Mouse (Mus musculus) forebrain, embryonic 14.5 days (tissue): ENCODE data around the gene 1810062G17Rik. TPM values are rescaled to one million over a fixed set of nuclear protein-coding genes. Genes with fewer than 3 reads are reported as not detected.

ENCODE experiments used
- ATAC-seq: fragments of 200-750 bp; cut with Nextera tagmentation; 2 replicates; pipeline ENCODE4 v1.8.0; 2017; ENCODE audit warnings: mild to moderate bottlenecking, moderate library complexity
- DNase-seq: peaks from one replicate; pipeline ENCODE4 v3.0.0-alpha.2; 2015; ENCODE audit warnings: low spot score
- H3K27ac ChIP-seq: fragments of 300-500 bp; sonication (generic); 2 replicates; pipeline ENCODE4 v1.5.1; 2014; ENCODE audit warnings: low read depth, mild to moderate bottlenecking, control low read depth, low read length, moderate library complexity
- H3K27me3 ChIP-seq: fragments of 300-500 bp; sonication (generic); replicated peaks from 2 replicates; pipeline ENCODE4 v1.6.1; 2014; ENCODE audit warnings: low read length, control low read depth, mixed read lengths; ENCODE audit not compliant: control insufficient read depth, insufficient read depth
- H3K36me3 ChIP-seq: fragments of 300-500 bp; sonication (generic); 2 replicates; pipeline ENCODE4 v1.6.1; 2014; ENCODE audit warnings: low read length, control low read depth; ENCODE audit not compliant: control insufficient read depth, insufficient read depth
- H3K4me1 ChIP-seq: fragments of 300-500 bp; sonication (generic); 2 replicates; pipeline ENCODE4 v1.6.1; 2014; ENCODE audit warnings: antibody characterized with exemption, low read length, control low read depth; ENCODE audit not compliant: control insufficient read depth, insufficient read depth
- H3K4me2 ChIP-seq: fragments of 300-500 bp; sonication (generic); 2 replicates; pipeline ENCODE4 v1.6.1; 2014; ENCODE audit warnings: mild to moderate bottlenecking, control low read depth, low read length
- H3K4me3 ChIP-seq: fragments of 300-500 bp; sonication (generic); 2 replicates; pipeline ENCODE4 v1.5.1; 2014; ENCODE audit warnings: low read depth, low read length, control low read depth
- H3K9ac ChIP-seq: fragments of 300-500 bp; sonication (generic); 2 replicates; pipeline ENCODE4 v1.6.1; 2014; ENCODE audit warnings: mild to moderate bottlenecking, low read length, control low read depth, moderate library complexity
- H3K9me3 ChIP-seq: fragments of 300-500 bp; sonication (generic); replicated peaks from 2 replicates; pipeline ENCODE4 v1.6.1; 2016; ENCODE audit warnings: low read length, control low read depth, mixed read lengths; ENCODE audit not compliant: control insufficient read depth
- WGBS: fragments of 180-500 bp; shearing (Covaris S2); extraction: QIAGEN DNeasy Blood & Tissue Kit; methylation state at CpG from one replicate; pipeline ENCODE4 v1.1.7; 2014; 5-methylcytosine and 5-hydroxymethylcytosine counted together
- polyA plus RNA-seq: library from polyadenylated mRNA; unstranded; fragments of >200 nt; fragmentation: Nextera tagmentation; extraction: Ambion mirVana; gene quantifications from 2 replicates; pipeline ENCODE4 v1.2.1, GENCODE M21; 2014

The 1810062G17Rik gene
- polyA plus RNA-seq, 1 experiment from 2014 or later, result not detected

DNA sequence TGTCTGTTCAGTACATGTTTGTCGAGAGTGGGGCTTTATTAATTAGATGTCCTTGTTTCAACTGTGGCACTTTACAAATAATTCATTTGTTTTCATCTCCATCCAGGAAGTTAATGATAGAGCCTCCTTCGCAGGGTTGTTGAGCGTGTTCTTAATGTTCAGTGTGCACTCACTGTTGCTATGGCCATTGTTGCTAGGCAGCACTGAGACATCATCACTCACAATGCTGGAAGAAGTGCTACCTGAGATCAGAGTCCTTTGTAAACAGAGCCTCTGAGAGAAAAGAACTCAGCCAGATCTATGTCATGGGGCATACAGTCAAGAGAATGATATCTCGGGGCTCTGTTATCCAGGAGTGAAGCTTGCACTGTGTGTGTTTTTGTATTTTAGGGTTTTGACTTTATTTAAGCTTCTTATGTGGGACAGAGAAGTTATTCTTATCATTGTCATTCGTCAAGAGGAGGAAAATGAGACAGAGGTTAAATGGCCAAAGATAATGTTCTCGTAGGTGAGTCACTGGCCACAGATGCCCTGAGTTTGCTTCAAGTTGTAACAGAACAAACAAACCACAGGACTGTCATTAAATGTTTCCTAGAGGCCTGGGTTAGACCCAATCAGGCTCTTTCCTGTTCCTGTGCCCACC lies 18.0 kb downstream of the 1810062G17Rik start:
- ATAC-seq (peak; percentile 42; the same call in 1 of the 2 replicates), DNase-seq (peak; percentile 42)
- Histone ChIP-seq H3K27me3 (no peaks in the 10 kb centered on the region), H3K9me3 (no peaks in the 10 kb centered on the region), H3K4me1 (no peaks in the 10 kb centered on the region; the same call in 1 of the 2 replicates), H3K9ac (no peak overlapping the region), H3K27ac (no peak overlapping the region), H3K4me3 (no peak overlapping the region), H3K4me2 (no peak overlapping the region), H3K36me3 (no peaks in the 10 kb centered on the region)
- 70% methylated on average over 6 of the region's 6 CpGs for WGBS

DNA sequence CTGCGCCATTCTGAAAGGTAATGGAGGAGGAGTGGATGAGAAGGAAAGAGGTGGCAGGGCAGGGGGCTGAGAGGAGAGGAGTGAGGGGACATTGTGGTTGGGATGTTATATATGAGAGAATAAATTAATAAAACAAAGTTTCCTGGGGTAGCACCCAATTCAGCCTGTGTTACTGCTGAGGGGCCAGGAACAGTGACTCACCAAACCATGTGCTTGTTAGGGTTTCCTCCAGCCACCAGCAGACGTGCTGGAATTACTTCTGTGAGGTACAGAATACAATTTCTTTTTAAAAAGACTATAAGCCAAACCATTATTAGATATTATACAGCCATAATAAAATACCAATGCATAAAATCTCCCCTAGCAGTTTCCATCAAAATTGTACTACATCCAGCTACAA lies 18.9 kb downstream of the 1810062G17Rik start:
- no peaks in the 10 kb centered on the region for H3K27me3 ChIP-seq
- no peak overlapping the region for H3K27ac ChIP-seq
- H3K9me3 ChIP-seq, result no peaks in the 10 kb centered on the region
- H3K4me2 ChIP-seq, result no peak overlapping the region
- no peaks in the 10 kb centered on the region for H3K36me3 ChIP-seq
- H3K4me1 ChIP-seq, result no peaks in the 10 kb centered on the region; the same call in 1 of the 2 replicates
- H3K4me3 ChIP-seq, result no peak overlapping the region
- WGBS, result 87% methylated on average over 2 of the region's 2 CpGs
- no peak for DNase-seq
- ATAC-seq, result no peak
- H3K9ac ChIP-seq, result no peak overlapping the region

DNA sequence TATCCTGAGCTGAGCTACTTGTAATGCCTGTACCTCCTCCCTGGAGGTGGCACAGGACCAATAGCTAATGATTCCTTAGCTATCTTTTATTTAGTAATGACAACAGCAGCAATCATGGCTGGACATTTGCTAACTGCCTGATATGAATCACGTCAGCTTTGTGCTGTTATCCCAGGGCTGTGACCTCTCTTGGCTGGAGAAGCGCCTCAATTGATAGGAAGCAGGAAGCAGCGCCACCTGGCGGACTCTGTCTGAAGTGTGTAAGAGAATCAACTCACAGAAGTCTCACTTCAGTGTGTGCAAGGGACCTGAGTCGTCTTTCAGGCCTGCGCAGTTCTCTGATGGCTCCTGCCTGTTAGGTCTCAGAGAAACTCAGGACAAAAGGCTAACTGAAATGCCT lies 19.7 kb downstream of the 1810062G17Rik start:
- no peaks in the 10 kb centered on the region for H3K36me3 ChIP-seq
- ATAC-seq (peak; percentile 83), DNase-seq (peak; percentile 88)
- H3K4me3 ChIP-seq, result no peak overlapping the region
- no peak overlapping the region for H3K27ac ChIP-seq
- H3K9me3 ChIP-seq, result no peaks in the 10 kb centered on the region
- H3K4me2 ChIP-seq, result no peak overlapping the region
- WGBS, result 7% methylated on average over 6 of the region's 6 CpGs
- no peak overlapping the region for H3K9ac ChIP-seq
- H3K27me3 ChIP-seq, result no peaks in the 10 kb centered on the region
- no peaks in the 10 kb centered on the region; the same call in 1 of the 2 replicates for H3K4me1 ChIP-seq

DNA sequence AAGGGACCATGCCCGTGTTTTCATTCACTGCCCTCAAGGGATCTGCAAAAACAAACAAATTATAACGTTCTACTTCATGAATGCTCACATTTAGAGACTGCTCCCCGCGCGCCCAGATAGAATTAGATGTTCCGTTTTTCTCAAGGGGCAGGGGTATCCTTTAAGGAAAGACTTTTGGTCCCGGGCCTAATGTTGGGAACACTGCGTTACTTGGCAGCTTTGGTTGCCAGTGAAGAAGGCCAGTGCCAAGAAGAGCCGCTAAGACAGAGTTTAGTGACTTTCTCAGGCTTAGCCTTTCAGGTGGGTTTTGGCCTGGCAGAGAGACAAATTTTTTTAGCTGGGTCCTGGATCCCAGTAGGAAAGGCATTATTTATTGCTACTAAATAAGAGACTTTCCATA lies 20.5 kb downstream of the 1810062G17Rik start:
- Histone ChIP-seq H3K9me3 (no peaks in the 10 kb centered on the region), H3K27ac (no peak overlapping the region), H3K4me1 (no peaks in the 10 kb centered on the region; the same call in 1 of the 2 replicates), H3K4me3 (no peak overlapping the region), H3K36me3 (no peaks in the 10 kb centered on the region), H3K9ac (no peak overlapping the region), H3K4me2 (no peak overlapping the region), H3K27me3 (no peaks in the 10 kb centered on the region)
- DNase-seq (no peak), ATAC-seq (no peak)
- WGBS, result 88% methylated on average over 9 of the region's 9 CpGs

DNA sequence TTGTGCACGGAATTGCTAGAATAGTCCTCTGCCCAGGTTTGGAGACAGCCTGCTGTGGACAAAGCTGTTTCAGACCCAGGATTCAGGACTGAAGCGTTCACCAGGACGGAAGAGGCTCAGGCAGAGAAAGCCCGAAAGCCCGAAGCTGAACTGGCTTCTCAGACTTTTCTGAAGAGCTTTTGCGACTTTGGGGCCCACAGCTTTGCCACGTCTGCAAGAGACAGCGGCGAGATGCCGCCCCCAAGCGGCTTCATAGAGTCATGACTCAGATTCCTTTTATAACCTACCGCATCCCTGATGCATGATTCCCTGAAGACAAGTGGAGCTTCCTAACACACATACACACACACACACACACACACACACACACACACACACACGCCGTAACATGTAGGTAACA lies 21.0 kb downstream of the 1810062G17Rik start:
- no peaks in the 10 kb centered on the region for H3K27me3 ChIP-seq
- DNase-seq, result peak; percentile 86
- no peaks in the 10 kb centered on the region; the same call in 1 of the 2 replicates for H3K4me1 ChIP-seq
- H3K4me3 ChIP-seq, result no peak overlapping the region
- no peak overlapping the region for H3K27ac ChIP-seq
- no peaks in the 10 kb centered on the region for H3K9me3 ChIP-seq
- peak; percentile 55 for ATAC-seq
- H3K9ac ChIP-seq, result no peak overlapping the region
- no peak overlapping the region for H3K4me2 ChIP-seq
- WGBS, result 13% methylated on average over 14 of the region's 14 CpGs
- no peaks in the 10 kb centered on the region for H3K36me3 ChIP-seq

DNA sequence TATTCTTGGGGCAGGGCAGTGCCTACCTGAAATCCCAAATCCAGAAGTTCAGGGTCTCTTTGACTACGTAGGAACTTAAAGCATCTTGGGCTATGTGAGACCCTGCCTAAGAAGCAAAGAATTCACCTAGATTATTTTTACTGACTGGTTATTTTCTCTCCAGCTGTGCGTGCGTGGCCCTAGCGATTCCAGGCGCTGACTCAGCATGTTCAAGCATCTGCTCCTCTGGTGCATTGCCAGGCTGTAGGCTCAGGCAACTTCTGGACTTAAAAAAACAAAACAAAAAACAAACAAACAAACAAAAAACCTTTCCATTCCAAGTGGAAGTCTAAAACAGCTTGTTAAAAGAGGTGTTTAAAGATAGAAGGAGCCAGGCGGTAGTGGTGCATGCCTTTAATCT lies 22.5 kb downstream of the 1810062G17Rik start:
- 93% methylated on average over 6 of the region's 6 CpGs for WGBS
- DNase-seq (no peak), ATAC-seq (no peak)
- Histone ChIP-seq H3K4me1 (no peaks in the 10 kb centered on the region; the same call in 1 of the 2 replicates), H3K4me2 (no peak overlapping the region), H3K27ac (no peak overlapping the region), H3K36me3 (no peaks in the 10 kb centered on the region), H3K4me3 (no peak overlapping the region), H3K9me3 (no peaks in the 10 kb centered on the region), H3K9ac (no peak overlapping the region), H3K27me3 (no peaks in the 10 kb centered on the region)

DNA sequence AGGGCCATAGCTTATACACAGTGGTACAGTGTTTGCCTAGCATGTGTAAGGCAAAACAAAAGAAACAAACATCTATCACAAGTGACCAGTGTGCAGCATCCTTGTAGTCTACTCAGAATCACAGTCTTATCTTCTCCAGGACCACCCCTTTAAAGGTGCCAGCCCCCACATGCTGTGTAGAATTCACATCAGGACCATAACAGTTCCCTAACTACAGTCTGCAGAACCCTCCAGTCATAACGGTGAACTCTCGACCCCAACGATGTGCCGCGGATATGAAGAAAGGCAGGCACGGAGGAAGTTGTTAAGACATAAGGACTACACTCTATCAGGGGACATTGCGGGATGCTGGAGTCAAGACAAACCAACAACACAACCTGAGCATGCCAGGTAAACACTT lies 23.7 kb downstream of the 1810062G17Rik start:
- Histone ChIP-seq H3K9ac (no peak overlapping the region), H3K27ac (no peak overlapping the region), H3K4me1 (no peaks in the 10 kb centered on the region; the same call in 1 of the 2 replicates), H3K9me3 (no peaks in the 10 kb centered on the region), H3K27me3 (no peaks in the 10 kb centered on the region), H3K4me2 (no peak overlapping the region), H3K4me3 (no peak overlapping the region), H3K36me3 (no peaks in the 10 kb centered on the region)
- no peak for DNase-seq
- no peak for ATAC-seq
- 95% methylated on average over 7 of the region's 7 CpGs for WGBS

DNA sequence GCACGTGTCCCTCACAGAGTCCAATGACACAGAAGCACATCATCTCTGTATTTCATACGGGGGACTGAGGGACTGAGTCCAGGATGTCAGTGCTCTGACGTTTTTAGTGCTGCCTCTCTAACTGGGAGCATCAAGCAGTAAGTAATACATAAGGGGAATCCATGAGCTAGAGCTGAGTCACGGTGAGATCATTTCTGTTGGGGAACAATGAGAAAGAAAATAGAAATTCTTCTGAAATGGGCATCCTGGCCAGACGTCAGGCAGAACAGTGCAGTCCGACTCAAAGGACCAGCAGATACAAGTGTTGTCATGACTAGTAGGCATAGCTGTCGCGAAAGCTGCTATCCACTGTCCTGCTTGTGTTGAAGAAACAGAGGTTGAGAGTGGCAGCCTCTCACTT lies 25.2 kb downstream of the 1810062G17Rik start:
- Histone ChIP-seq H3K4me3 (no peak overlapping the region), H3K9ac (no peak overlapping the region), H3K27me3 (no peaks in the 10 kb centered on the region), H3K27ac (no peak overlapping the region), H3K36me3 (no peaks in the 10 kb centered on the region), H3K4me1 (no peaks in the 10 kb centered on the region; the same call in 1 of the 2 replicates), H3K4me2 (no peak overlapping the region), H3K9me3 (no peaks in the 10 kb centered on the region)
- 87% methylated on average over 8 of the region's 8 CpGs for WGBS
- ATAC-seq (no peak), DNase-seq (no peak)

DNA sequence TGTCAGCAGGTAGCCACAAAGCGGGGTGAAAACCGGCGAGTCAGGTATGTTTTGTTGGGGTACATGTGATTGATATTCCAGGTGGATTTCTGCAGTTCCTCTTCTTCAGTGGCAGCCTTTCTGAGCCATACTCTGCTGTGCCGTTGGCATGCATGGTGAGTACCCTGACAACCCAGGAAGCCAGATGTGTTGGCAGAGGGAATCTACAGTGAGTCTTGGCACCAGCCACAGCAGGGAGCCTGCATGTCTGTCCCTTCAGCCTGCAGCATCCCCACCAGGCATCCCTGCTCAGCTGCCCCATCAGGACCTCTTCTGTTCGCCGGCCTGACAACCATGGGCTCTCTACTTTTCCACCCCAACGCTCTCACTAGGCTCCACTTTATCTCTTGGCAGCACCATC lies 25.8 kb downstream of the 1810062G17Rik start:
- WGBS, result 74% methylated on average over 7 of the region's 7 CpGs
- ATAC-seq, result no peak

More for the DNA sequence above, 25.8 kb downstream of the 1810062G17Rik start:
- H3K27me3 ChIP-seq, result no peaks in the 10 kb centered on the region
- no peaks in the 10 kb centered on the region for H3K9me3 ChIP-seq
- H3K36me3 ChIP-seq, result no peaks in the 10 kb centered on the region
- H3K27ac ChIP-seq, result no peak overlapping the region
- no peak overlapping the region for H3K4me3 ChIP-seq
- H3K4me1 ChIP-seq, result no peaks in the 10 kb centered on the region; the same call in 1 of the 2 replicates
- no peak for DNase-seq
- H3K4me2 ChIP-seq, result no peak overlapping the region
- H3K9ac ChIP-seq, result no peak overlapping the region
